Mouse (Mus musculus) MEL (cell line): ENCODE measurements around the gene Abhd16a. TPM values are rescaled to one million over a fixed set of nuclear protein-coding genes. Genes with fewer than 3 reads are reported as not detected.

Experiments
- DNase-seq: peaks from one replicate; pipeline ENCODE4 v3.0.0; 2011; ENCODE audit warnings: low read depth, low spot score
- H3K27ac ChIP-seq: 2 replicates; pipeline ENCODE4 v1.5.1; 2012; ENCODE audit warnings: low read depth, mild to moderate bottlenecking, control low read depth, low read length, moderate library complexity; ENCODE audit not compliant: control insufficient read depth
- H3K27me3 ChIP-seq, 2 experiments: fragments of 150-350 bp in 1 of 2; sonication (generic) in 1 of 2; 2 replicates each; pipeline ENCODE4 v1.6.1; 2012; ENCODE audit warnings: low read length in 2 of 2, mild to moderate bottlenecking in 2 of 2, improper control_type of control experiment in 1 of 2, moderate library complexity in 1 of 2; ENCODE audit not compliant: insufficient read depth in 2 of 2, control insufficient read depth in 1 of 2
- H3K36me3 ChIP-seq, 2 experiments: 2 replicates each; pipeline ENCODE4 v1.6.1; 2012 to 2014; ENCODE audit warnings: low read length in 2 of 2, improper control_type of control experiment in 1 of 2, inconsistent platforms in 1 of 2, mild to moderate bottlenecking in 1 of 2; ENCODE audit not compliant: insufficient read depth in 2 of 2, control insufficient read depth in 1 of 2
- H3K4me1 ChIP-seq, 2 experiments: fragments of 150-350 bp in 1 of 2; sonication (generic) in 1 of 2; 2 replicates each; pipeline ENCODE4 v1.6.1; 2012; ENCODE audit warnings: low read length in 2 of 2, improper control_type of control experiment in 1 of 2, mild to moderate bottlenecking in 1 of 2; ENCODE audit not compliant: insufficient read depth in 2 of 2, control insufficient read depth in 1 of 2
- H3K4me3 ChIP-seq, 2 experiments: fragments of 150-350 bp in 1 of 2; sonication (generic) in 1 of 2; 2 replicates each; pipeline ENCODE4 v1.5.1; 2012; ENCODE audit warnings: low read depth in 2 of 2, low read length in 2 of 2, mild to moderate bottlenecking in 2 of 2, moderate library complexity in 2 of 2, control low read depth in 1 of 2, improper control_type of control experiment in 1 of 2; ENCODE audit not compliant: control insufficient read depth in 1 of 2, insufficient read depth in 1 of 2
- H3K79me2 ChIP-seq: 2 replicates; pipeline ENCODE4 v1.6.1; 2012; ENCODE audit warnings: mild to moderate bottlenecking, low read length, moderate library complexity; ENCODE audit not compliant: control insufficient read depth, poor library complexity, insufficient read depth
- H3K9ac ChIP-seq: 2 replicates; pipeline ENCODE4 v1.6.1; 2012; ENCODE audit warnings: low read depth, mild to moderate bottlenecking, control low read depth, low read length, moderate library complexity; ENCODE audit not compliant: control insufficient read depth, poor library complexity, severe bottlenecking
- H3K9me3 ChIP-seq: fragments of 150-350 bp; sonication (generic); replicated peaks from 2 replicates; pipeline ENCODE4 v1.6.1; 2012; ENCODE audit warnings: mild to moderate bottlenecking, low read length, improper control_type of control experiment, moderate library complexity; ENCODE audit not compliant: insufficient read depth
- BHLHE40 ChIP-seq: IDR thresholded peaks from 2 replicates; pipeline ENCODE4 v1.6.1; 2012; ENCODE audit warnings: low read depth, mild to moderate bottlenecking, inconsistent platforms, low read length, improper control_type of control experiment, borderline replicate concordance
- CHD1 ChIP-seq: IDR thresholded peaks from 2 replicates; pipeline ENCODE4 v1.6.1; 2012; ENCODE audit warnings: low read depth, mild to moderate bottlenecking, inconsistent platforms, low read length, improper control_type of control experiment
- E2F4 ChIP-seq: IDR thresholded peaks from 2 replicates; pipeline ENCODE4 v1.6.1; 2011; ENCODE audit warnings: low read depth, low read length, improper control_type of control experiment, borderline replicate concordance
- ELF1 ChIP-seq: IDR thresholded peaks from 2 replicates; pipeline ENCODE4 v1.6.1; 2014; ENCODE audit warnings: low read depth, mild to moderate bottlenecking, inconsistent platforms, low read length, improper control_type of control experiment, moderate library complexity
- EP300 ChIP-seq, 2 experiments: IDR thresholded peaks; 2 replicates each; pipeline ENCODE4 v1.6.1; 2011; ENCODE audit warnings: improper control_type of control experiment in 2 of 2, low read length in 2 of 2, low read depth in 1 of 2, mild to moderate bottlenecking in 1 of 2
- ETS1 ChIP-seq: IDR thresholded peaks from 2 replicates; pipeline ENCODE4 v1.6.1; 2012; ENCODE audit warnings: low read depth, mild to moderate bottlenecking, inconsistent platforms, low read length, improper control_type of control experiment, moderate library complexity
- HCFC1 ChIP-seq: IDR thresholded peaks from 2 replicates; pipeline ENCODE4 v1.6.1; 2012; ENCODE audit warnings: low read depth, mild to moderate bottlenecking, inconsistent platforms, low read length, improper control_type of control experiment, moderate library complexity
- JUND ChIP-seq: IDR thresholded peaks from 2 replicates; pipeline ENCODE4 v1.6.1; 2011; ENCODE audit warnings: low read depth, mild to moderate bottlenecking, improper control_type of control experiment, low read length
- KAT2A ChIP-seq: conservative IDR thresholded peaks from 2 replicates; pipeline ENCODE4 v1.6.1; 2012; ENCODE audit warnings: low read depth, low read length, improper control_type of control experiment, inconsistent platforms
- MAFK ChIP-seq: IDR thresholded peaks from 2 replicates; pipeline ENCODE4 v1.6.1; 2011; ENCODE audit warnings: low read depth, mild to moderate bottlenecking, low read length, improper control_type of control experiment, borderline replicate concordance
- MAX ChIP-seq: IDR thresholded peaks from 2 replicates; pipeline ENCODE4 v1.6.1; 2011; ENCODE audit warnings: low read length, improper control_type of control experiment
- MAZ ChIP-seq: IDR thresholded peaks from 2 replicates; pipeline ENCODE4 v1.6.1; 2012; ENCODE audit warnings: low read depth, mild to moderate bottlenecking, inconsistent platforms, low read length, improper control_type of control experiment
- MEF2A ChIP-seq: IDR thresholded peaks from 2 replicates; pipeline ENCODE4 v1.6.1; 2014; ENCODE audit warnings: low read depth, mild to moderate bottlenecking, inconsistent platforms, low read length, improper control_type of control experiment; ENCODE audit not compliant: poor library complexity, insufficient replicate concordance, severe bottlenecking; ENCODE audit errors: extremely low read depth
- NELFE ChIP-seq: IDR thresholded peaks from 2 replicates; pipeline ENCODE4 v1.6.1; 2011; ENCODE audit warnings: low read depth, low read length, improper control_type of control experiment
- POLR2AphosphoS2 ChIP-seq: IDR thresholded peaks from 2 replicates; pipeline ENCODE4 v1.6.1; 2011; ENCODE audit warnings: low read length, improper control_type of control experiment
- POLR2AphosphoS5 ChIP-seq: IDR thresholded peaks from 2 replicates; pipeline ENCODE4 v1.6.1; 2012; ENCODE audit warnings: low read depth, borderline replicate concordance, mild to moderate bottlenecking, inconsistent platforms, low read length, moderate library complexity, mixed read lengths
- RCOR1 ChIP-seq: IDR thresholded peaks from 2 replicates; pipeline ENCODE4 v1.6.1; 2012; ENCODE audit warnings: low read depth, mild to moderate bottlenecking, inconsistent platforms, low read length, improper control_type of control experiment
- SIN3A ChIP-seq: IDR thresholded peaks from 2 replicates; pipeline ENCODE4 v1.6.1; 2012; ENCODE audit warnings: low read length, improper control_type of control experiment, inconsistent platforms
- SMC3 ChIP-seq: IDR thresholded peaks from 2 replicates; pipeline ENCODE4 v1.6.1; 2011; ENCODE audit warnings: low read depth, low read length, improper control_type of control experiment
- TBP ChIP-seq: IDR thresholded peaks from 2 replicates; pipeline ENCODE4 v1.8.0; 2011; ENCODE audit warnings: low read depth, low read length, improper control_type of control experiment
- TCF12 ChIP-seq: IDR thresholded peaks from 2 replicates; pipeline ENCODE4 v1.6.1; 2014; ENCODE audit warnings: low read depth, mild to moderate bottlenecking, inconsistent platforms, low read length, improper control_type of control experiment, moderate library complexity
- ZC3H11A ChIP-seq: IDR thresholded peaks from 2 replicates; pipeline ENCODE4 v1.6.1; 2012; ENCODE audit warnings: low read depth, mild to moderate bottlenecking, inconsistent platforms, low read length, improper control_type of control experiment
- ZKSCAN1 ChIP-seq: IDR thresholded peaks from 2 replicates; pipeline ENCODE4 v1.6.1; 2012; ENCODE audit warnings: low read depth, mild to moderate bottlenecking, inconsistent platforms, low read length, improper control_type of control experiment, moderate library complexity
- ZMIZ1 ChIP-seq: IDR thresholded peaks from 2 replicates; pipeline ENCODE4 v1.6.1; 2012; ENCODE audit warnings: low read depth, mild to moderate bottlenecking, inconsistent platforms, low read length, improper control_type of control experiment, moderate library complexity
- ZNF384 ChIP-seq: IDR thresholded peaks from 2 replicates; pipeline ENCODE4 v1.6.1; 2012; ENCODE audit warnings: low read depth, mild to moderate bottlenecking, inconsistent platforms, low read length, improper control_type of control experiment
- polyA plus RNA-seq, 2 experiments: library from polyadenylated mRNA; stranded (reverse) in 1 of 2; unstranded in 1 of 2; fragments of >175 nt in 1 of 2; fragments of >200 nt in 1 of 2; gene quantifications; 2 replicates each; pipeline versions ENCODE4 v1.2.1 to v1.2.4; 2012; ENCODE audit warnings: low replicate concordance in 2 of 2, low read depth in 1 of 2; ENCODE audit not compliant: insufficient read length in 2 of 2, insufficient read depth in 1 of 2, missing spikeins in 1 of 2
- total RNA-seq: library from RNA; depleted of rRNA; stranded (reverse); fragments of 300-350 nt; gene quantifications from 2 replicates; pipeline ENCODE4 v1.2.3, GENCODE M21; 2012

The Abhd16a gene
- total and polyA plus RNA-seq, 3 experiments: 96.1 to 126 TPM; not detected in 1

GRCm38 (mm10) chr17:35097164-35097655 is 8.1 kb downstream of the Abhd16a start:
- no peaks in the 10 kb centered on the region for H3K9me3 ChIP-seq
- H3K9ac ChIP-seq: no peak overlapping the region
- no peaks in the 10 kb centered on the region for H3K27me3 ChIP-seq
- H3K4me3 ChIP-seq: no peak overlapping the region
- H3K79me2 ChIP-seq: no peaks in the 10 kb centered on the region
- H3K27ac ChIP-seq: no peak overlapping the region
- TF ChIP-seq MAFK: no peak
- no peak for TF ChIP-seq POLR2AphosphoS5
- TF ChIP-seq E2F4: no peak
- no peak for TF ChIP-seq ZC3H11A
- no peak for TF ChIP-seq ZMIZ1
- no peak for TF ChIP-seq JUND
- TF ChIP-seq CHD1: no peak
- TF ChIP-seq SIN3A: no peak
- TF ChIP-seq BHLHE40: no peak
- no peak for TF ChIP-seq KAT2A
- no peak for TF ChIP-seq SMC3
- TF ChIP-seq HCFC1: no peak
- no peak for TF ChIP-seq TCF12
- no peak for TF ChIP-seq ETS1
- TF ChIP-seq MAZ: no peak
- TF ChIP-seq EP300 (IDR thresholded peaks at IDR 0.05; ENCODE audit: low read depth in 1 of 2, low read length in 2 of 2): no peak
- no peak for TF ChIP-seq RCOR1
- TF ChIP-seq ELF1: no peak
- no peak for TF ChIP-seq ZNF384
- TF ChIP-seq NELFE: no peak
- H3K36me3 ChIP-seq: no peaks in the 10 kb centered on the region; a peak in 2 of 4 replicates
- H3K4me1 ChIP-seq: peaks cover 0 to 4% of the 10 kb centered on the region in 2 experiments; a peak in 1 of 4 replicates
- no peak for DNase-seq

- TF ChIP-seq MEF2A (no peak), ZC3H11A (no peak), KAT2A (no peak), TBP (no peak), POLR2AphosphoS2 (no peak), ZKSCAN1 (no peak), RCOR1 (no peak), MAFK (no peak), MAX (no peak), HCFC1 (no peak), ETS1 (no peak), ZNF384 (no peak)
- Histone ChIP-seq H3K4me3 (no peak overlapping the region), H3K4me1 (peaks cover 20 to 33% of the 10 kb centered on the region in 2 experiments), H3K27ac (no peak overlapping the region), H3K9me3 (no peaks in the 10 kb centered on the region), H3K9ac (no peak overlapping the region), H3K79me2 (no peaks in the 10 kb centered on the region), H3K27me3 (no peaks in the 10 kb centered on the region), H3K36me3 (peaks cover 0 to 25% of the 10 kb centered on the region in 2 experiments)
- no peak for DNase-seq
Observed at GRCm38 (mm10) chr17:35100196-35100765, 11.2 kb downstream of the Abhd16a start.
